Mouse (Mus musculus) T-helper 1 cell (primary cell): Measurements from ENCODE around the gene Cldn6.

Experiments
- in situ Hi-C: fragments of 300-600 bp; cut with MboI, MseI; formaldehyde crosslinking; loops from one replicate; pipeline ENCODE4 v1.15.1; 2025; ENCODE audit warnings: high pct_unique_total_duplicates

The Cldn6 gene

DNA sequence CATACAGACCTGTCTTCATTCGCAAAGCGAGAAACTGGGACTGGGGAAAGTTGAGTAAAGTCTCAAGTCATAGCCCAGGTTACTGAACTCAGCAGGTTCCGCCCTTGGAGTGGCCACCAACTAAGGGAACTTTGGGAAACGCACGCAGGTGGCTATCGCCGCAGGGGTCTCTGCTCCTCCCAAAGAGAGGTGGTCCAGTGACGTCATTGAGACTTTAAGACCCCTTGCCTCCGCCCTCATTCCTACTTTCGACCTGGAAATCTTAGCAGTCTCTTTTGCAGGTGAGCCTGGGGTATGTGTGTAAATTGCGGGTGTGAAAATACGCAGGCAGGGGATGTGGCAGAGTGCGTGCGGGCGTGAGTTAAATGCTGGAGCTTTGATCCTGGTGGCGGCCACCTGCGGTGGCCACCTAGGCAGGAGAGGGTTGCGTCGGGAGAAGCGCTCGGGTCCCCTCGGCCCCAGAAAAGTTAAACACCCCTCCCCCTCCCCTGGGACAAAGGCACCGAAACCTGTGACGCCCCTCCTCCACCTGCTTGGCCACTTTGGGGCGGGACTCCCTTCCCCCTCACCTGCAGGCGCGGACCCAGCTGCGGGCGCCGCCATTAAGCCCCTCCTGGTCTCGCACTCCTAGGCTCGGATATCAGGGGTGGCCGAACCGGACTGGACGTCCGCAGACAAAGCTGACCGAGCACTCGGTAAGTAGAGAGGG lies at the start of gene Cldn6:
Gene Cldn6, plus strand, starts transcription at position 123 of the 709 bp plus-strand sequence.
- in situ Hi-C loops: no loop called here

DNA sequence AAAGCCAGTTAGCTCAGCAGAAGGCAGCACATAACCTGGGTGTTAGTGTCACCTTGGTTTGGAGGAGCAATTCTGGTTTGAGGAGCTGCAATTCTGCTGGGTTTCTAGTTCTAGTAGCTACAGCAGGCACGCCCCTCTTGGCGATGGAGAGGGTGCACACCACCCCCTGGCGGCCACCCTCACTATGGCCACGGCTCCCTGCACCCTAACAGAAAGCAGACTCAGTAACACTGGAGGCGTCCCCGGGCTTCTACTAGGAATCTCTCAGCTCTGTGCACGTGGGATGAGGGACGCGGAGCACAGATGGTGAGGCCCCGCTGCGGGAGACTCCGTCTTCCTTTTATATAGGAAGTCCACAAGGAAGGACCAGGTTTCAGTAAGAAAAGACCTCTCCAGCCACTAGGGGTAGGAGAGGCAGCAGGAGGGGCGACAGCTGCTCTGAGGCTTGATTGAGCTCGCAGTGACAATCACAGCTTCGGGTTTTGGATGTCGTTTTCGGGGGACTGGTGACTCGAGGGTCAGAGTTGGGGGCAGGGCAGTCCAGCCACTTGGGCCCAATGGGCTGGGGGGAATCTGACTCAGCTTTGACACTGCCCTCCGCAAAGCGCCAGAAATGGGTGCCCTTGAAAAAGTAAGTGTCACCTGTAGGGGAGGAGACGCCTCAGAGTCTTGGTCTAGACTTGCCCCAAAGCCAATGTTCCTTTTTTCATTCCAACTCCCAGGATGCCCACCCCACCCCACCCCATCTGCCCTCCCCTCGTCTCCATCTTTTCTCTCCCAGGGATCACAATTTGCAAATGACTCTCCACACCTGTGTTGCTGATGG lies 48.6 kb upstream of the Cldn6 start:
- in situ Hi-C loops: no loop called here

DNA sequence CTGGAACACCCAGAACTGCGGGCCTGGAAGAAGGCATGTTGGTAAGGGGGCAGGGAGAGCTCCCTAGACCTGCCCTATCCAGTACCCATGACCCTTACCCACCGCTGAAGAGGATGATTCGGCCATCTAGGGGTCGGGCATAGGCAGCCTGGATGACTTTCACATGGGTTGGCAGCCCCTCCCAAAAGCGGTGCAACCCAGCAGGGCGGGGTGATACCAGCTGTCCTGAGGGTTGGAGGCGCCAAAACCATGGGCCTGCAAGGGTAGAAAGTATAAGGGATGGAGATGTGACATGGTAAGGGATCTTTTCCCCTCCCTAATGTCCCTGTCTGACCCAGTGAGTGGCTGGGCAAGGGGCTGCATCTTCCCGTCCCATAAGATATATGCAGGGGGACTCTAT lies 47.8 kb upstream of the Cldn6 start:
- in situ Hi-C loops: no loop called here

DNA sequence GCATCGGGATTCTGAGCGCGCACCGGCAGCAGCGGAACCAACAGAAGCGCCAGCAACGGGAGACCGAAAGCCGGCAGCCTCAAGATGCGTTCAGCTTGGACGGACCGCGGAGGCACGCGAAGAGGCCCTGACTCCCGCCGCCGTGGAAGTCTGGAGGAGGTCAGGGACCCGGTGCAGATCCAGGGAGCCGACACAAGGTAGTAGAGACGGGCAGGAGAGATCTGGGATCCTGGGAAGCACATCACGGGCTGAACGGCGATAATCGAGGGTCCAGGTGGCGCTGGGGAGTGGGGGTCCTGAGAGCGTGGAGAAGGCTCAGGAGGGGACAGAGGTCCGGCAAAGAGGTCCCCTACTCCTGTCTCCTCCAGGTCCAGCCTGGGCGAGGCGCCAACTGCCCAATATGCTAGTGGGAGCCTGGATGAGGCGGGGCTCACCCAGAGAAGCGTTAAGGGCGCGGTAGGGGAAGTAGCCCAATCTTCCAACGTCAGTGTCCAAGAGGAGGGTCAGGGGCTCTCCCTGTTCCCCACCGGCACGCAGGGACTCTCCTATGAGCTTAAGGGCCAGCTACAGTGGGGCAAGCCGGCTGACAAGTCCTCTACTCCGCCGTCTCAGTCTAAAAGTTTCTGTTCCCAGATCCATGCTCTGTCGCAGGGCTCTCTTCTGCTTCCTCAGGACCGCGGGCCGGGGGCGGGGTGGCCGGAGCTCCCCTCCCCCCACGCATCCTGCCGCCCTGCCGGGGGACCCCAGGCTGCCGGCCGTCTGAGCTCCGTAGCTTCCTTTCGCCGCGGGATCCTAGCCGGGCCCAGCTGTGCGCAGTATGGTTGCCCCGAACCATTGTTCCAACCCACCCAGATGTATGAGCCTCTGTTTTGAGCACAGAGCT lies 34.2 kb upstream of the Cldn6 start, which contains the start of gene Mmp25:
Gene Mmp25, minus strand, starts transcription at position 665 of the 883 bp plus-strand sequence.
- in situ Hi-C loops: no loop called here

DNA sequence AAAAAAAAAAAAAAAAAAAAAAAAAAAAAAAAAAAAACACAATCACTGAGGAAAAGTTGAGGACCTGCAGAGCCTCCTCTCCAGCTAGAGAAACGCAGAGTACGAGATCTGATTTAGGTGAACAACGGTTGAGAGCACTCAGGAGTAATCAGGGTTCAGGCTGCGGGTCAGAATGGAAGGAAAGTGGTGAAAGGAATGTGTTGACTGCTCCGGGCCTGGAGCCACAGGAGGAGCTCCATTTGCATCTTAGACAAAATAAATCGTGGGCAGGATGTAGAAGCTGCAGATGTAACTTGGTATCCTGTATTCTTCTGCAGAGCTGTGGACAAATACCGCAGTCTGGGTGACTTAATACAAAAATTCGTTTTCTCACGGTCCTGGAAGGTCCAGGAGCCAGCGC lies 33.2 kb upstream of the Cldn6 start:
- in situ Hi-C loops: no loop called here

DNA sequence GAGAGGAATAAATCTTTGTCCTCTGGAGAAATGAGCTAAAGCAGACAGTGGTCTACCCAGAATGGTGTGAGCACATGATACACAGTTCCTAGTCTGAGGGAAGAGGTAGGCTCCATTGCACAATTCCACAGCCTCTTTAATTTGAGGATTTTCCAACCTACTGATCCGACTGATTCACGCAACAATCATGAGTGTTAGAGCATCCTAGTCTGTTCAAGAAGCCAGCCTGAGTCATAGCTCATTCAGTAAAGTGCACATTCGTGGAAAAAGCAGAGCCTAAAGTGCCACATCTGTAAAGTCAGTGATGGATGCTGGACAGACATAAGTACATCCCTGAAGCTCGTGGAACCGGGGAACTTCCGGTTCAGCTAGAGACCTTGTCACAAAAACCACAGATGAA lies 27.7 kb upstream of the Cldn6 start:
- in situ Hi-C loops: no loop called here

DNA sequence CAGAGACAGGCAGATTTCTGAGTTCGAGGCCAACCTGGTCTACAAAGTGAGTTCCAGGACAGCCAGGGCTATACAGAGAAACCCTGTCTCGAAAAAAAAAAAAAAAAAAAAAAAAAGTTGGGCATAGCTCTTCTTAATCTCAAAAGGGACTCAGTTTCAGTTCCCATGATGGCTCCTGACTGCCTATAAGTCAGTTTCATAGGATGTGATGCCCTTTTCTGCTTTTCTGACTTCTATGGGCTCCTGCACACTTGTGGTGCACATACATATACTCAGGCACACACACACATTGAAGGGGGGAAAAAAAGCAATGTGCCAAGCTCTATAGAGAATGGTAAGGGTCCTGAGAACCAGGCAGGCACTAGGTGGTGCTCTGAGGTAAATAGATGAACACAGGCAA lies 25.7 kb upstream of the Cldn6 start:
- in situ Hi-C loops: no loop called here

DNA sequence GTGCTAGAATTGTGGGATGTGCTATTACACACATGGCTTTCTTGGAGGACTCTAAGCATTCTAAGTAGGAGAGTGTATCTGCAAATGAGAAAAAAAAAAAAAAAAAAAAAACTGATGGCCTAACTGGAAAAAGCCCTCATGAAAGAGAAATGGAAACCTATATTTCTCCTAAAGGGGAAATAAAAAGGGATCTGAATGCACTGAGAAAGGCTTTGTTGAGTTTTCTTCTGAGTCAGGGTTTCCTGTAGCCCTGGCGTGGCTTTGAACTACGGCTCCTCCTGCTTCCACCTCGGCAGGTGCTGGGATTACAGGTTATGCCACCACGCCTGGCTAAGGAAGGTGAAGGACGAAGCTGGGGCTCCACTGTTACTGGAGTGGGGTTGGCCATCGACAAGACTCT lies 25.0 kb upstream of the Cldn6 start:
- in situ Hi-C loops: no loop called here

DNA sequence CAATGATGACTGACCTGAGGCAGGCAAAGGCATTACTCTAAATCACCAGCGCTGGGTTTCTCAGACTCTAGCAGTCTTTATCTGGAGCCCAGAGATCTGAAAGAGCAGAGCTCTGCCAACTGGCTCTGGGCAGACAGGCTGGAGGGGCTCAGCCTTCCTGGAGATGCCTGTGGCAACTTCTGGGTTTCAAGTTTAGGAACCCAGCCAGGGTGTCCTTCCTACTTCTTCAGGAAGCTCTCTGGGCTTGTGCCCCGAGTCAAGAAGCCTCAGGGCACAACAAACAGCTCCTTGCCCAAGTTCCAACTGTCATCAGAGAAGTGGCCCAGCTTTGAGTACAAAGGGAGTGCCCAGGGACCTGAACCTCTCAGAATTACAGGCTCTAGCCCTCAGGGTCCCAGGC lies 24.6 kb upstream of the Cldn6 start:
- in situ Hi-C loops: no loop called here

DNA sequence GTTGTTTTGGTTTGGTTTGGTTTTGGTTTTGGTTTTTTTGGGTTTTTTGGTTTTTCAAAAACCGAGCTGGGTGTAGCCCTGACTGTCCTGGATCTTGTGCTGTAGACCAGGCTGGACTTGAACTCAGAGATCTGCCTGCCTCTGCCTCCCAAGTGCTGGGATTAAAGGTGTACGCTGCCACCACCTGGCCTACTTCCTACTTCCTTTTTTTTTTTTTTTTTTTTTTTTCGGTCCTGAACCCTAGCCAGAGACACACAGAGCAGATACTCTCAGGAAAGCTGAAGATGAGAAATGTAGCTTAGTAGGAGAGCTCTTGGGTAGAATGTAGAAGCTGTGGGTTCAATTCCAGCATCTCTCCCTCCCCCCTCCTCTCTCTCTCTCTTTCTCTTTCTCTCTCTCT lies 20.6 kb upstream of the Cldn6 start:
- in situ Hi-C loops: no loop called here

DNA sequence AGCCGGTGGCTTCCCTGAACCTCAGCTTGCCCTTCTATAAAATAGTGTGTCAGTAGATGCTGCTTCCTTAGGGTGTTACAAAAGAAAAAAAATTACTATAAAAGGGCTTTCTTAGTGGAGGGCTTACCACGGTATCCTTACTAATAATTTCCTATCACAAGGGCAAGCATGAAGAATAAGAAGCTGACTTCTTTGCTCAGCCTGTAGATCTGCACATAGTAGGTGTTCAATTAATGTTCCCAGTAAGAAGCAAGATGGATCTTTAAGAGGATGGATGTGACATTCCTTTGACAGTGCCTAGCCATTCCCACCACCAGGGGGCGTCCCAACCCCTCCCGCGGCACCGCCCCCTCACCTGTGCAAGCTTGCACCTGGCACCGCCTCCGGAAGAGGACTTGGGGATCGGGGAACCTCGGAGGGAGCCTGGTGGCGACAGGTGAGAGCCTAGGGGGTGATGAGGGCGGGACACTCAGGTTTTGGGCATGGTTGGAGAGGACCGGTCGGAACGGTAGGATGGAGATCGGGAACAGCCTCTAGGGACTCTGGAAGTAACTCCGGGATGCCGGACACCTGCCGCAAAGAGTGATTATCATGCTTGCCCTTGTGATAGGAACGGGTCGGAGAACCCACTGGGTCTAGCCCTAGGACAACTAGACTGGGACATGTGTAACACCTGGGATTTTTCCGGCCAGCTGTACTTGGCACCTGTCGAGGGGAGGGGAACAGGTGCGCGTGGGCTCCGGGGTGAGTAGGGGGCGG lies 18.8 kb upstream of the Cldn6 start, which contains the start of gene Bicdl2:
Gene Bicdl2, plus strand, starts transcription at position 390 of the 759 bp plus-strand sequence.
- in situ Hi-C loops: no loop called here

DNA sequence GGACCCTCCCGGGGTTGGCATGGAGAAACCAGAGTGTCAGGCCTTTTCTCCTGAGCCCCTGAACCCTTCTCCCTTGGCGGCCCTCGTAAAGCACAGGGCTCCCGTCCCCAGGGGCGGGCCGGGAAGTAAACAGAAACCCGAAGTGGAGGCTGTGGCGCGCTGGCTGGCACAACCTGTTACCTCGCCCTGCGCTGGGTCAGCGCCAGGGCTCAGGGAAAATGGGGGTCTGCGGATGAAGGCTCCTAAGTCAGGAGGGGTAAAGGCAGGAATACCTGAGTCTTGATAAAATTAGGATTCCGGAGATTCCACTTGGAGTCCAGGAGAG lies 18.2 kb upstream of the Cldn6 start:
- in situ Hi-C loops: no loop called here

DNA sequence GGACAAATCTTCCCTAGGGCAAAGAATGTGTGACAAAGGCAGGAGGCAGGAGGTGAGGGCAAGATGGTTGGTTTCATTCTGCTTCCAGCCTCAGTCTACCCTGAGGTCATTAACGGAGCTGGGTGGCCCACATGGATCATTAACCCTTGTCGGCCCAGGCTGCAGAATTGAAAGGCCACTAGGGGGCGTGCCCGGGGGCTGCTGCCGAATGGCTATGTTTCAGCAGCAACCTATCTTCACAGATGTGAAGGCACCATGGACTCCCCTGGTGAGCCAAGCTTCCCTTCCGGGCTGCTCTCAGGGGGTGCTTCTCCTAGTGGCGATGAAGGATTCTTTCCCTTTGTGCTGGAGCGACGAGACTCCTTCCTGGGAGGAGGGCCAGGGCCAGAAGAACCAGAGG lies 17.5 kb upstream of the Cldn6 start:
- in situ Hi-C loops: no loop called here

DNA sequence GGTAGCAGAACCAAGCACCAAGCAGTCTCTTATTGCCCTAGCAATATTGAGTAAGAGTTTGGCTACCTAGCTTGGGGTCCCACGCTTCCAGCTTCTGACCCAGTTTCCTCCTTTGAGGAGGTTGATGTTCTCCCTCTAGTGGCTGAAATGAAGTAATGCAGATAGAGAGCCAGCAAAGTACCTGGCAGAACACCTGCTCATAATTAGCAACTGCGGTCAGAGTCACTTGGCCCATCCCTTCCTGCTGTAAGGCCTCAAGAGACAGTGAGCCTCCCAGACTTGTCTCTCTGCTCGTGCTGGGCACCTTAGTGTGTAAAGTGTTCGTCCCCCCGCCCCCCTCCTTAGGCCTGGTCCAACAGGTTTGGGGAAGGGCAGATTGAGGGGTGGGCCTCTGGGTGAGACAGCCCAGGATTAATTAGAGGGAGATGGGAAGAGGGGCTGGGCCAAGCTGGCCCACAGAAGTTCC lies 14.5 kb upstream of the Cldn6 start:
- in situ Hi-C loops: no loop called here

DNA sequence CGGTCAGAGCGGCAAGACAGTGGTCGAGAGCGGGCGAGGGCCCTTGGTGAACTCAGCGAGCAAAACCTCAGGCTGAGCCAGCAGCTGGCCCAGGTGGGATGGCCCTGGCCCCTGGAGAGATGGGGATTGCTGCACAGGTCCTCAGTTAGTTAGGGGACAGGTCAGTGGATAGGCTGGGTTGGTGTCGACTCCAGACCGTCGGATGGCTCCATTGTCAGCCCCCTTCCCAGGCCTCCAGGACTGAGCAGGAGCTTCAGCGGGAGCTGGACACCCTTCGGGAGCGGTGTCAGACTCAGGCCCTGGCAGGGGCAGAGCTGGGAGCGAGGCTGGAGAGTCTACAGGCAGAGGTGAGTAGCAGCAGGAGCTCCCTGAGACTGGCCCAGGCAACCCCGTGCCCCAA lies 13.5 kb upstream of the Cldn6 start:
- in situ Hi-C loops: no loop called here

DNA sequence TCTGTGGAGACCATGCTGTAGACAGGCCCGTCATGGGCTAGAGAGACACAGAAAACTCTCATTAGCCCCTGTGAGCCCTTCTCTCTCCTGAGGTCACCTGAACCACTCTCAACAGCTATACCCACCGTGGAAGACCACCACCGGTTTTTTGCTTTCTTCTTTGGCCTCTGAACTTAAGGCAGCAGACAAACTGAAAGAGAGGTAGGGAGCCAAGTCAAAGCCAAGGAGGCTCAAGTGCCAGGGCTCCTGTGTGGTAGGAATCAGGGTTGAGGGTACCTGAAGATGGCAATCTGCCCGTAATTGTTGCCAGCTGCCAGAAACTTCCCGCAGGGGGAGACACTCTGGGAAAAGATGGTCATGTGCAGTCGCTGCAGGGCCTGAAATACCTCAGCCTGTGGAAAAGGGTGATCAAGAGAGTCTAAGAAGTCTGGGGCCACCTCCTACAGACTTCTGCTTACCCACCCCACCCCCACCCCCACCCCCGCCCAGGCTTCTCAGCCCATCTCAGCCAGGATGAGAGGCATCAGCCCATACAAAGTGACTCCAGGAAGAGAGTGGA lies 8.5 kb upstream of the Cldn6 start:
- in situ Hi-C loops: loop anchor here (5.0 kb wide), 1 partner anchor 37 kb away; no protein-coding TSS in a partner anchor

DNA sequence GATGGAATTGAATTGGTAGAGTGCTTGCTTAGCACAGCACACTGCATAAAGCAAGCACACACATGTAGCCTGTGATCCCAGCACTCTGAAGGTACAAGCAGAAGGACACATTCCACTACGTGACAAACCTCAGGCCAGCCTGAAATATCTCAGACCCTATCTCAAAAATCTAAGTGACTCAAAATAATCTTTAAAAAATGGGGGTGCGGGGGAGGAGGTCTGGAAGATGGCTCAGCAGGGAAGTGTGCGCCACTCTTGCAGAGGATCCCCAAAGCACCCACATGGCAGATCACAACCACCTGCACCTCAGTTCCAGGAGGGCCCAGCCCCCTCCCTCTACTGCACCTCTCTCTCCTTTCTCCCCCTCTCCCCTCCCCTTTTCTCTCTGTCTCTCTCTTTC lies 7.5 kb upstream of the Cldn6 start:
- in situ Hi-C loops: loop anchor here (5.0 kb wide), 1 partner anchor 36 kb away; no protein-coding TSS in a partner anchor

DNA sequence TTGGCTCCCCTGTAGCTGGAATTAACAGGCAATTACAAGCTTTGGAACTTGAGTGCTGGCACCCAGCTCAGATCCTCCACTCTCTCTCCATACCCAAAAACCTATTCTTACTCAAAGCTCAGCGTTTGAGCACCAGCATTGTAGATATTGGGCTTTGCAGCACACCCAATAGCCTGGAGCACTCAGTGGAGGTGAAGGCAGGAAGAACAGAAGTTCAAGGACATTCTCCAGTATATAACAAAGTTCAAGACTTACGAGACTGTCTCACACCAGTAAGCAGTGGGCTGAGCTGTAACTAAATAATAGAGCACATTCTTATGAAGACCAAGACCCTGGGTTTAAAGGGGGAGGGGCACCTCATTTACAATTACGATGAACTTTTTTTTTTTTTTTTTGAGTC lies 6.3 kb upstream of the Cldn6 start:
- in situ Hi-C loops: loop anchor here (5.0 kb wide), 1 partner anchor 35 kb away; no protein-coding TSS in a partner anchor

DNA sequence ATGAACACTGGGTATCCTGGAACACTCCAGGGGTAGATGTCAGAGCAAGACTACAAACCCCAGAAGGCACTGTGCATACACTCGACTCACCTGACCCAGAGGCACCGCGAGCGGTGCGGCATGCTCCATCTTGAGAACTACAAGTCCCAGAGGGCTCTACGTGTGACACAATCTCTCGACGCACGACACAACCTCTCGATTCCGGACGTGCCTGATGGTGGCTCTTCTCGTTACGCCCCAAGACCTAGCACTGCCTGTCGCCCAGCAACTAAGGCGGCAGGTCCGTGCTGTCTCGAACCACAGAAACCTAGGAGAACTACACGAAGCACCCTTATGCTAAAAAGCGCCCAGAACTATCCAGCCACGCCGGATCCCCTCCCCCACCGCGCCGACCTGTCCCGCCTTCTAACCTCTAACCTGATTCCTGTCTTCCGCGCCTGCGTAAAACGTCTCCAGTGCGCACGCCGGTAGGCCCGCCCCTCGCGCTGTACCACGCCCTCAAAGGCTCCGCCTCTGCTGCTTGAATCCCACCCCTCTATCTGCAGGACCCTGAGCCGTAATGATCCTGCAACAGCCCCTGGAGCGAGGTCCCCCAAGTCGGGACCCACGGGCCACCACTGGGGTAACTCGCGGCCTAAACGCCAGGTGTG lies 5.5 kb upstream of the Cldn6 start, which contains the start of the genes Hcfc1r1 and Thoc6:
Gene Hcfc1r1, plus strand, starts transcription at position 173 of the 650 bp plus-strand sequence.
Gene Thoc6, minus strand, starts transcription at position 459 of the 650 bp plus-strand sequence.
- in situ Hi-C loops: loop anchor here (5.0 kb wide), 1 partner anchor 34 kb away; no protein-coding TSS in a partner anchor
